Mouse (Mus musculus) kidney, postnatal 4 days (tissue): ENCODE results near the gene Iqce.

Source experiments
- DNase-seq, 2 experiments: peaks; one replicate each; pipeline ENCODE4 v3.0.0; 2021; ENCODE audit warnings: mixed read lengths in 2 of 2

The Iqce gene

DNA sequence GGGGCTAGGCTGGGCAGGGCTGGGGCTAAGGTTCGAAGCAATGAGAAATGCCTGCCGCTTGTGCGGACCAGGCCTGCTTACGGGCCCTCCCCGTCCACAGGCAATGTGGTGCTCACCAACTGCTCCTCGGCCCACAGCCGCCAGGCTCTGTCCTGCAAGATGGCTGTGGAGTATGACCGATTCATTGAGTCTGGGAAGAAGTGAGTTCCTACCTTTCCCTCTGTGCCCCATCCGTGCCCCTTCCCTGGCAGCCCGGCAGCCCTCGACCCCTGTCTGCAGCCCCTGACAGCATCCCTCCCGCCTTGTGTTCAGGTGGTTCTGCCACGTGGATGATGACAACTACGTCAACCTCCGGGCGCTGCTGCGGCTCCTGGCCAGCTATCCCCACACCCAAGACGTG is 90.0 kb downstream of the Iqce start:
- DNase-seq, result peak in 1 of 2 experiments; percentile 16
